ENCODE assay signal across 8 mouse cellular contexts in the genomic region with DNA sequence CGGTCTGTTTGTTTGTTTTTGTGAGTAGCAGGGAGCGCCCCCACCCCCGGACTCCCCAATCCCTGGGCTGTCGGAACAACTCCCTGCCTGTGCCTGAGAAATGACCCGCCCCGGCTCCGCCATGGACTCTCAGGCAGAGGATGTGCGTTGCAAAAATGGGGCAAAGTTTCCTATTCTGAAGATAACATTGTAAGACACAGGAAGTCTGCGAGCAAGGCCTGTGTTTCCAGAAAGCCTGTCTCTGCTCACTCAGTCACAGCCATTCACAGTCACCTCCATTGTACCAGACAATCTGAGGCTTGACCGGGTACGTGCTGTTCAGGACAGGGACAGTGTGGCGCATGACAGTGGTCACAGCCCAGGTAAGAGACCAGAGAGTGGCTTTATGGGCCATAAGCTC. TPM values are rescaled to one million over a fixed set of nuclear protein-coding genes. Genes with fewer than 3 reads are reported as not detected.
A peak's percentile ranks its signal among the peaks of the same experiment; 100 is the strongest.
DNase-seq lines count a peak whose midpoint lies in the region; ATAC-seq lines count a peak whose summit lies in the region.

No protein-coding gene starts in this region.

- intact Hi-C loops in heart, postnatal 14 days (cut with DNase I): loop anchor here (5.0 kb wide), 1 partner anchor 52 kb away; the partner anchor contains the start of gene Smad6

- peaks cover 71% of the 10 kb centered on the region for H3K27me3 ChIP-seq in megakaryocyte, embryonic 14.5 days (replicated peaks)
- H3K27me3 ChIP-seq in limb, embryonic 13.5 days: no peaks in the 10 kb centered on the region
- no peaks in the 10 kb centered on the region for H3K27me3 ChIP-seq in stomach, embryonic 16.5 days (ENCODE audit: control insufficient read depth, insufficient read depth, low read length)

- H3K36me3 ChIP-seq in megakaryocyte, embryonic 14.5 days (replicated peaks; ENCODE audit: low read length): peaks cover 25% of the 10 kb centered on the region
- peaks cover 14% of the 10 kb centered on the region for H3K36me3 ChIP-seq in limb, embryonic 13.5 days
- H3K36me3 ChIP-seq in stomach, embryonic 16.5 days (ENCODE audit: control insufficient read depth, insufficient read depth, low read length): no peaks in the 10 kb centered on the region

- 82% methylated on average over 12 of the region's 12 CpGs for WGBS in limb, embryonic 13.5 days
- 38% methylated on average over 12 of the region's 12 CpGs for WGBS in stomach, embryonic 16.5 days

- H3K27ac ChIP-seq in limb, embryonic 13.5 days: peak overlapping the region; percentile 65; the same call in 1 of the 2 replicates
- H3K27ac ChIP-seq in stomach, embryonic 16.5 days (ENCODE audit: low read length): peak overlapping the region; percentile 79

- peak; percentile 51 to 57 for DNase-seq in heart, postnatal 14 days
- DNase-seq in urinary bladder, adult 2 months (ENCODE audit: low spot score): no peak
- DNase-seq in gastrocnemius, postnatal 25 days: no peak

- no peak for ATAC-seq in megakaryocyte, adult 5-6 weeks (ENCODE audit: poor library complexity, severe bottlenecking)
- ATAC-seq in limb, embryonic 13.5 days (ENCODE audit: low FRiP score, low read depth): no peak
- no peak; the same call in 1 of the 2 replicates for ATAC-seq in stomach, embryonic 16.5 days (ENCODE audit: insufficient read depth, low FRiP score)
- ATAC-seq in megakaryocyte-erythroid progenitor cell, adult 5-6 weeks (replicated peaks; ENCODE audit: low FRiP score, low TSS enrichment, poor library complexity, severe bottlenecking): no peak

- peaks cover 79% of the 10 kb centered on the region for H3K4me1 ChIP-seq in megakaryocyte, embryonic 14.5 days
- peaks cover 95% of the 10 kb centered on the region for H3K4me1 ChIP-seq in limb, embryonic 13.5 days
- peaks cover 78% of the 10 kb centered on the region for H3K4me1 ChIP-seq in stomach, embryonic 16.5 days (ENCODE audit: control insufficient read depth, insufficient read depth, low read length)

- peak overlapping the region; percentile 83 for H3K4me3 ChIP-seq in megakaryocyte, embryonic 14.5 days (replicated peaks)
- no peak overlapping the region for H3K4me3 ChIP-seq in limb, embryonic 13.5 days
- H3K4me3 ChIP-seq in stomach, embryonic 16.5 days (replicated peaks; ENCODE audit: low read length): no peak overlapping the region

- H3K9ac ChIP-seq in limb, embryonic 13.5 days: no peak overlapping the region
- H3K9ac ChIP-seq in stomach, embryonic 16.5 days (ENCODE audit: low read length): peak overlapping the region; percentile 47; the same call in 1 of the 2 replicates

- H3K4me2 ChIP-seq in limb, embryonic 13.5 days (replicated peaks): no peak overlapping the region
- no peak overlapping the region for H3K4me2 ChIP-seq in stomach, embryonic 16.5 days (ENCODE audit: low read depth, low read length)

- no peaks in the 10 kb centered on the region for H3K9me3 ChIP-seq in megakaryocyte, embryonic 14.5 days
- no peaks in the 10 kb centered on the region for H3K9me3 ChIP-seq in limb, embryonic 13.5 days
- no peaks in the 10 kb centered on the region for H3K9me3 ChIP-seq in stomach, embryonic 16.5 days (replicated peaks; ENCODE audit: control insufficient read depth, low read length)

RNA-seq across cellular contexts. Expression of gene Smad6, which starts 51.5 kb away (rescaled TPM):
- 19.3 and 52.2 TPM in 2 replicates for polyA plus RNA-seq in megakaryocyte, embryonic 14.5 days (2012; ENCODE audit: insufficient read depth, low replicate concordance)
- total RNA-seq in megakaryocyte, adult 5-6 weeks (2015): 0.52 and 0.96 TPM in 2 replicates
- total RNA-seq in megakaryocyte, adult 5-6 weeks (2017): 1.3 and 1.7 TPM in 2 replicates
- total RNA-seq in heart, postnatal 14 days (2021): 10 to 100 TPM; 13.6 to 15.5 TPM
- 10.8 and 11.0 TPM in 2 replicates for polyA plus RNA-seq in limb, embryonic 13.5 days (2015; fragmentation: Nextera tagmentation; extraction: Ambion mirVana)
- 3.0 and 3.3 TPM in 2 replicates for polyA plus RNA-seq in stomach, embryonic 16.5 days (2015; fragmentation: Nextera tagmentation; extraction: Ambion mirVana)
- 20.6 and 21.8 TPM in 2 replicates for polyA plus RNA-seq in urinary bladder, adult 2 months (2012; rRNA removed)
- not detected in 2 replicates for total RNA-seq in megakaryocyte-erythroid progenitor cell, adult 5-6 weeks (2014; fragmentation: Nextera tagmentation)
- total RNA-seq in megakaryocyte-erythroid progenitor cell, adult 5-6 weeks (2017): 0.88 and 1.1 TPM in 2 replicates
- total RNA-seq in gastrocnemius, postnatal 25 days (2021): 1 to 10 TPM; 2.8 to 5.2 TPM

Comparison
In these comparisons a context has a peak if more than half of its experiments do, and no peak if none do; other contexts are left out.
1. DNase-seq: peak in heart, postnatal 14 days (2 of 2); none in urinary bladder, adult 2 months (single experiment) and gastrocnemius, postnatal 25 days (single experiment).